Mouse (Mus musculus): Measurements from ENCODE around the gene Gm10378. TPM values are rescaled to one million over a fixed set of nuclear protein-coding genes. Genes with fewer than 3 reads are reported as not detected.
"Not testable (repeated sequence)": the region's sequence is repeated elsewhere in the genome, so short reads cannot be mapped to it uniquely, and the experiment has no call there.

Gene Gm10378
- not detected in 2 replicates for polyA plus RNA-seq (2014; fragmentation: Nextera tagmentation; extraction: Ambion mirVana)

DNA sequence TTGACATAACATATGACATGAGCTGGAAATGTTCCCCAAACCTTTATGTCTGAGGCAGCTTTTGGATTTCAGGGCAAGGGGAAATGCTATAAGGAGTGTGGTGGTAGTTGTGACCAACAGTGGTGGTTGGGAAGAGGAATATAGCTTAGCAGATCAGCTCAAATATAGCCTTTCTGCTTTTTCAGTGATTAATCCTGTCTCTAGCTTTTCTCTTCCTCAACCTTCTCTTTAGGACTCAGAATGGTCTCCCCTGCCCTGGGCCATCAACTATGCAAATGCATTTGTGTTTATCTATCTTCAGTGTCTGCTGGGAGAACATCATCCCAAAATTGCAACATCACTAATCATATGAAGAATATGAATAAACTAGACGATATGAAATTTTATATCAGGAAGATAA lies at the start of gene Gm10378:
Gm10378 (plus strand) TSS at position 301 of the 400 bp plus-strand sequence.
- H3K4me3 ChIP-seq (ENCODE audit: low read depth, low read length); H3K27ac ChIP-seq (ENCODE audit: low read depth, low read length); H3K27me3 ChIP-seq (replicated peaks; ENCODE audit: control insufficient read depth, insufficient read depth, low read length); DNase-seq (ENCODE audit: low spot score); H3K4me1 ChIP-seq (ENCODE audit: control insufficient read depth, insufficient read depth, low read length); H3K9me3 ChIP-seq (replicated peaks; ENCODE audit: control insufficient read depth, low read length); H3K9ac ChIP-seq (ENCODE audit: low read length); H3K36me3 ChIP-seq (ENCODE audit: control insufficient read depth, insufficient read depth, low read length); H3K4me2 ChIP-seq (ENCODE audit: low read length); ATAC-seq: not testable (repeated sequence)
- WGBS, result no CpG with 5 or more reads among the region's 1 CpGs

DNA sequence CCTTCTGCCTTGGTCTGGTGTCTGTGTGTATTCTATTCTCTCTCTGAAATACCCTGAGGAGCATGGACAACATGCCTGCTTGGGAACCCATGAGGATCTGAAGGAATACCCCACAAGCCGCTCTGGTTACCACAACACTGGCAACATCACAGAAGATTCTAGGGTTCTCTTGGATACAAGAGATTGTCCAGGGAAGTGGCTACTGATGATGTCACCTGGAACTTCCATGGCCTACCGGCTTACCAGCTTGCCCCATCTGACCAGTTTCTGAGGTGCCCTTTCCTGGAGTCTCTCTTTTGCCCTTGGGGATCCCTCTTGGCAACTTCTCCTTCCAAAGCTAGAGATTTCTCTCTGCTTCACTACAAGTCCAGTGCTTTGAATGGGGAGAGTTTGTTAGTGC lies 13.9 kb upstream of the Gm10378 start, which contains the start of gene Gm3633:
Gm3633 (minus strand) TSS at position 101 of the 400 bp plus-strand sequence.
- H3K9ac ChIP-seq (ENCODE audit: low read length); H3K9me3 ChIP-seq (replicated peaks; ENCODE audit: control insufficient read depth, low read length); H3K27me3 ChIP-seq (replicated peaks; ENCODE audit: control insufficient read depth, insufficient read depth, low read length); H3K36me3 ChIP-seq (ENCODE audit: control insufficient read depth, insufficient read depth, low read length); H3K4me1 ChIP-seq (ENCODE audit: control insufficient read depth, insufficient read depth, low read length); H3K4me2 ChIP-seq (ENCODE audit: low read length); H3K4me3 ChIP-seq (ENCODE audit: low read depth, low read length); DNase-seq (ENCODE audit: low spot score); ATAC-seq; H3K27ac ChIP-seq (ENCODE audit: low read depth, low read length): not testable (repeated sequence)
- no CpG with 5 or more reads among the region's 2 CpGs for WGBS

Small RNAs within 50 kb of the gene (microRNA-seq; reads per million reads assigned to microRNA genes)
- gene Gm23620, result not detected
- not detected for gene Gm25228

Other genes starting within 250 kb of the Gm10378 start
- not detected in 2 replicates for gene Gm8005, start 216.3 kb upstream of the Gm10378 start, polyA plus RNA-seq (2014; fragmentation: Nextera tagmentation; extraction: Ambion mirVana)
- gene Gm8011, start 192.1 kb upstream of the Gm10378 start, polyA plus RNA-seq (2014; fragmentation: Nextera tagmentation; extraction: Ambion mirVana), result not detected in 2 replicates
- gene Gm8020, start 153.6 kb upstream of the Gm10378 start, polyA plus RNA-seq (2014; fragmentation: Nextera tagmentation; extraction: Ambion mirVana), result not detected in 2 replicates
- gene Gm8024, start 131.7 kb upstream of the Gm10378 start, polyA plus RNA-seq (2014; fragmentation: Nextera tagmentation; extraction: Ambion mirVana), result not detected in 2 replicates
- gene Gm17124, start 56.1 kb upstream of the Gm10378 start, polyA plus RNA-seq (2014; fragmentation: Nextera tagmentation; extraction: Ambion mirVana), result not detected in 2 replicates
- not detected in 2 replicates for gene Gm3633, start 14.0 kb upstream of the Gm10378 start, polyA plus RNA-seq (2014; fragmentation: Nextera tagmentation; extraction: Ambion mirVana)
- gene Gm3015, start 112.9 kb downstream of the Gm10378 start, polyA plus RNA-seq (2014; fragmentation: Nextera tagmentation; extraction: Ambion mirVana), result not detected in 2 replicates
- not detected in 2 replicates for gene Gm10377, start 142.0 kb downstream of the Gm10378 start, polyA plus RNA-seq (2014; fragmentation: Nextera tagmentation; extraction: Ambion mirVana)
- gene Gm21977, start 197.5 kb downstream of the Gm10378 start, polyA plus RNA-seq (2014; fragmentation: Nextera tagmentation; extraction: Ambion mirVana), result not detected in 2 replicates